Mouse (Mus musculus): ENCODE data around the gene Nmur1. TPM values are rescaled to one million over a fixed set of nuclear protein-coding genes. Genes with fewer than 3 reads are reported as not detected.

The Nmur1 gene
- polyA plus RNA-seq, 1 experiment from 2014 or later: not detected

DNA sequence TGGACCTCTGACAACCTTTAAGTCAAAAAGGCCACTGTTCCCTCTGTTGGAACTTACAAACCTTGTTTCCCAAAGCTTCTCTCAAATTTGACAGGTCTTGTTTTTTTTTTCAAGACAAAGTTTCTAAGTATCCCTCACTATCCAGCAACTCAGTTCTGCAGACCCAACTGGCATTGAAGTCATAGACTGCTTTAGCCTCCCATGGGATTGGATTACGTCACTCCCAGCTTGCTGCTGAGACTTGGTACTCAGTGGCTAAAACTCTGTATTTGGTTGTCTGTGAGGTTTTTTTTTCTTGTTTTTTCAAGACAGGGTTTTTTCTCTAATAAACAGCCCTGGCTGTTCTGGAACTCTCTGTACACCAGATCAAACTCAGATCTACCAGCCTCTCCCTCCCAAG, 76.3 kb downstream of the Nmur1 start:
- peaks cover 71% of the 10 kb centered on the region for H3K36me3 ChIP-seq (ENCODE audit: control insufficient read depth, insufficient read depth, low read length)
- H3K9me3 ChIP-seq (ENCODE audit: control insufficient read depth, low read depth, low read length): no peaks in the 10 kb centered on the region
- ATAC-seq (ENCODE audit: insufficient number of reproducible peaks, insufficient read depth, low FRiP score, low read depth): no peak
- WGBS: 89% methylated on average over 1 of the region's 1 CpGs
- H3K27ac ChIP-seq (ENCODE audit: low read length): no peak overlapping the region
- no peak overlapping the region for H3K4me2 ChIP-seq (replicated peaks; ENCODE audit: low read depth, low read length)
- no peak overlapping the region for H3K4me3 ChIP-seq (ENCODE audit: low read depth, low read length)
- no peaks in the 10 kb centered on the region for H3K4me1 ChIP-seq (ENCODE audit: control insufficient read depth, insufficient read depth, low read length)
- H3K27me3 ChIP-seq (ENCODE audit: control insufficient read depth, insufficient read depth, low read length): no peaks in the 10 kb centered on the region
- H3K9ac ChIP-seq (replicated peaks; ENCODE audit: low read depth, low read length): no peak overlapping the region

DNA sequence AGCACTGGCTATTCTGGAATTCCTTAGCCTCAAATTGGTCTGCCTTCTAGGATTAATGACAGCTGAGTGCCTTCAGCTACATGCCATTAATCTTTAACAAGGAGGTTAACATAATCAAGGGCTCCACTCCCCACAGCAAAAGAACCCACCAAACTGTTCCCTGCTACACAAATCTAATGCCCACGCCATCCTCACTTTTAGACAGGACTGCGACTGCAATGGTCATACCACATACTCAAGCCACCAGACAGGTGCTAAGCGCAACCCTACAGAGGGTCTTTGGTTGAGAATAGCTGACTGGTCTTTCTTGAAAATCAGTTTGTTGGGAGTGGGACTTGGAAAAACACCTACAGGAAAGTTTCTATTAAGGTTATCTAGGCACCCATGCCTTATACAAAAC, 76.8 kb downstream of the Nmur1 start:
- Histone ChIP-seq H3K9me3 (ENCODE audit: control insufficient read depth, low read depth, low read length) (no peaks in the 10 kb centered on the region), H3K9ac (replicated peaks; ENCODE audit: low read depth, low read length) (no peak overlapping the region), H3K4me1 (ENCODE audit: control insufficient read depth, insufficient read depth, low read length) (no peaks in the 10 kb centered on the region), H3K36me3 (ENCODE audit: control insufficient read depth, insufficient read depth, low read length) (peaks cover 66% of the 10 kb centered on the region), H3K27me3 (ENCODE audit: control insufficient read depth, insufficient read depth, low read length) (no peaks in the 10 kb centered on the region), H3K27ac (ENCODE audit: low read length) (no peak overlapping the region), H3K4me2 (replicated peaks; ENCODE audit: low read depth, low read length) (no peak overlapping the region), H3K4me3 (ENCODE audit: low read depth, low read length) (no peak overlapping the region)
- ATAC-seq (ENCODE audit: insufficient number of reproducible peaks, insufficient read depth, low FRiP score, low read depth): no peak
- 89% methylated on average over 3 of the region's 3 CpGs for WGBS

- Histone ChIP-seq H3K4me3 (ENCODE audit: low read depth, low read length) (no peak overlapping the region), H3K27me3 (ENCODE audit: control insufficient read depth, insufficient read depth, low read length) (no peaks in the 10 kb centered on the region), H3K9me3 (ENCODE audit: control insufficient read depth, low read depth, low read length) (no peaks in the 10 kb centered on the region), H3K9ac (replicated peaks; ENCODE audit: low read depth, low read length) (no peak overlapping the region), H3K36me3 (ENCODE audit: control insufficient read depth, insufficient read depth, low read length) (peaks cover 62% of the 10 kb centered on the region), H3K4me2 (replicated peaks; ENCODE audit: low read depth, low read length) (no peak overlapping the region), H3K4me1 (ENCODE audit: control insufficient read depth, insufficient read depth, low read length) (no peaks in the 10 kb centered on the region), H3K27ac (ENCODE audit: low read length) (no peak overlapping the region)
- whole genome bisulfite sequencing: 76% methylated on average over 4 of the region's 4 CpGs
- ATAC-seq (ENCODE audit: insufficient number of reproducible peaks, insufficient read depth, low FRiP score, low read depth): no peak
Observed at GRCm38 (mm10) chr1:86348801-86349200, 77.2 kb downstream of the Nmur1 start.

GRCm38 (mm10) chr1:86348083-86348482, 77.9 kb downstream of the Nmur1 start:
- WGBS: 81% methylated on average over 1 of the region's 1 CpGs
- H3K4me2 ChIP-seq (replicated peaks; ENCODE audit: low read depth, low read length): no peak overlapping the region
- H3K9me3 ChIP-seq (ENCODE audit: control insufficient read depth, low read depth, low read length): no peaks in the 10 kb centered on the region
- H3K36me3 ChIP-seq (ENCODE audit: control insufficient read depth, insufficient read depth, low read length): peaks cover 55% of the 10 kb centered on the region
- no peak overlapping the region for H3K4me3 ChIP-seq (ENCODE audit: low read depth, low read length)
- H3K27ac ChIP-seq (ENCODE audit: low read length): no peak overlapping the region
- H3K9ac ChIP-seq (replicated peaks; ENCODE audit: low read depth, low read length): no peak overlapping the region
- no peaks in the 10 kb centered on the region for H3K27me3 ChIP-seq (ENCODE audit: control insufficient read depth, insufficient read depth, low read length)
- H3K4me1 ChIP-seq (ENCODE audit: control insufficient read depth, insufficient read depth, low read length): no peaks in the 10 kb centered on the region
- ATAC-seq (ENCODE audit: insufficient number of reproducible peaks, insufficient read depth, low FRiP score, low read depth): no peak

DNA sequence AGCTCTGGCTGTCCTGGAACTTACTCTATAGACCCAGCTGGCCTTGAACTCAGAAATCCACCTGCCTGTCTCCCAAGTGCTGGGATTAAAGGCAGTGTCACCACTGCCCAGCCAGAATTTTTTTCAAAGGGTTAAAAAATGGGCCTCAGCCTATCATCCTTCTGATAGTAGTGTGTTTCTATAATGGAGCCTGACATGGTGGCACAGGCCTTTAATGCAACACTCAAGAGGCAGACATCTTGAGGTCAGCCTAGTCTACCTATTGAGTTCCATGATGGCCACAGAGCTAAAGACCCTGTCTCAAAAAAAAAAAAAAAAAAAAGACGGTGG, 78.3 kb downstream of the Nmur1 start:
- Histone ChIP-seq H3K4me3 (ENCODE audit: low read depth, low read length) (no peak overlapping the region), H3K36me3 (ENCODE audit: control insufficient read depth, insufficient read depth, low read length) (peaks cover 52% of the 10 kb centered on the region), H3K9ac (replicated peaks; ENCODE audit: low read depth, low read length) (no peak overlapping the region), H3K27me3 (ENCODE audit: control insufficient read depth, insufficient read depth, low read length) (no peaks in the 10 kb centered on the region), H3K4me1 (ENCODE audit: control insufficient read depth, insufficient read depth, low read length) (no peaks in the 10 kb centered on the region), H3K9me3 (ENCODE audit: control insufficient read depth, low read depth, low read length) (no peaks in the 10 kb centered on the region), H3K4me2 (replicated peaks; ENCODE audit: low read depth, low read length) (no peak overlapping the region), H3K27ac (ENCODE audit: low read length) (no peak overlapping the region)
- WGBS: 82% methylated on average over 1 of the region's 1 CpGs
- ATAC-seq (ENCODE audit: insufficient number of reproducible peaks, insufficient read depth, low FRiP score, low read depth): no peak

- WGBS: 90% methylated on average over 3 of the region's 3 CpGs
- peaks cover 46% of the 10 kb centered on the region for H3K36me3 ChIP-seq (ENCODE audit: control insufficient read depth, insufficient read depth, low read length)
Observed at GRCm38 (mm10) chr1:86346851-86347715, 78.9 kb downstream of the Nmur1 start.

GRCm38 (mm10) chr1:86345956-86346355, 80.1 kb downstream of the Nmur1 start:
- Histone ChIP-seq H3K9me3 (ENCODE audit: control insufficient read depth, low read depth, low read length) (no peaks in the 10 kb centered on the region), H3K4me3 (ENCODE audit: low read depth, low read length) (no peak overlapping the region), H3K9ac (replicated peaks; ENCODE audit: low read depth, low read length) (no peak overlapping the region), H3K4me1 (ENCODE audit: control insufficient read depth, insufficient read depth, low read length) (no peaks in the 10 kb centered on the region), H3K36me3 (ENCODE audit: control insufficient read depth, insufficient read depth, low read length) (peaks cover 35% of the 10 kb centered on the region), H3K4me2 (replicated peaks; ENCODE audit: low read depth, low read length) (no peak overlapping the region), H3K27ac (ENCODE audit: low read length) (no peak overlapping the region), H3K27me3 (ENCODE audit: control insufficient read depth, insufficient read depth, low read length) (no peaks in the 10 kb centered on the region)
- WGBS: 96% methylated on average over 4 of the region's 4 CpGs
- no peak for ATAC-seq (ENCODE audit: insufficient number of reproducible peaks, insufficient read depth, low FRiP score, low read depth)

More at GRCm38 (mm10) chr1:86346851-86347715, 78.9 kb downstream of the Nmur1 start:
- Histone ChIP-seq H3K27ac (ENCODE audit: low read length) (no peak overlapping the region), H3K9me3 (ENCODE audit: control insufficient read depth, low read depth, low read length) (no peaks in the 10 kb centered on the region), H3K4me3 (ENCODE audit: low read depth, low read length) (no peak overlapping the region), H3K9ac (replicated peaks; ENCODE audit: low read depth, low read length) (no peak overlapping the region), H3K4me2 (replicated peaks; ENCODE audit: low read depth, low read length) (no peak overlapping the region), H3K4me1 (ENCODE audit: control insufficient read depth, insufficient read depth, low read length) (no peaks in the 10 kb centered on the region), H3K27me3 (ENCODE audit: control insufficient read depth, insufficient read depth, low read length) (no peaks in the 10 kb centered on the region)
- ATAC-seq (ENCODE audit: insufficient number of reproducible peaks, insufficient read depth, low FRiP score, low read depth): no peak

DNA sequence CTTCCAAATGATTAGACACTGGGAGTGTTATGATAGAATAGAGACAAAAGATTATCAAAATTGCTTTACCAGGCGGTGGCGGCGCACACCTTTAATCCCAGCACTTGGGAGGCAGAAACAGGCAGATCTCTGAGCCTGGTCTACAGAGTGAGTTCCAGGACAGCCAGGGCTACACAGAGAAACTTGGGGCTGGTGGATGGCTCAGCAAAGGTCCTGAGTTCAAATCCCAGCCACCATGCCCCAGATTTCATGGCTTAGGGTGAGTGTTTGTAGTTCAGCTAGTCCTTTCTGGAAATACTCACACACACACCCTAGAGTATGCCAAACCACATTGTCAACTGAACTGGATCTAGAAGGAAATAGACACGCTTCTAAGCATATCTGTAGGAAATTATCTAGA, 81.0 kb downstream of the Nmur1 start:
- WGBS: 86% methylated on average over 4 of the region's 4 CpGs

More for the DNA sequence above, 81.0 kb downstream of the Nmur1 start:
- H3K27me3 ChIP-seq (ENCODE audit: control insufficient read depth, insufficient read depth, low read length): no peaks in the 10 kb centered on the region
- H3K9ac ChIP-seq (replicated peaks; ENCODE audit: low read depth, low read length): no peak overlapping the region
- H3K4me1 ChIP-seq (ENCODE audit: control insufficient read depth, insufficient read depth, low read length): no peaks in the 10 kb centered on the region
- no peak overlapping the region for H3K4me2 ChIP-seq (replicated peaks; ENCODE audit: low read depth, low read length)
- H3K27ac ChIP-seq (ENCODE audit: low read length): no peak overlapping the region
- peaks cover 26% of the 10 kb centered on the region for H3K36me3 ChIP-seq (ENCODE audit: control insufficient read depth, insufficient read depth, low read length)
- H3K4me3 ChIP-seq (ENCODE audit: low read depth, low read length): no peak overlapping the region
- no peak for ATAC-seq (ENCODE audit: insufficient number of reproducible peaks, insufficient read depth, low FRiP score, low read depth)
- no peaks in the 10 kb centered on the region for H3K9me3 ChIP-seq (ENCODE audit: control insufficient read depth, low read depth, low read length)

Measured in stomach, embryonic 14.5 days (tissue).